Mouse (Mus musculus) hindbrain, embryonic 13.5 days (tissue): ENCODE results near the gene Ruvbl1. TPM values are rescaled to one million over a fixed set of nuclear protein-coding genes. Genes with fewer than 3 reads are reported as not detected.

ENCODE experiments used
- ATAC-seq: fragments of 200-750 bp; cut with Nextera tagmentation; 2 replicates; pipeline ENCODE4 v1.8.0; 2017; ENCODE audit warnings: moderate TSS enrichment; ENCODE audit not compliant: low FRiP score
- H3K27ac ChIP-seq: fragments of 300-500 bp; sonication (generic); 2 replicates; pipeline ENCODE4 v1.5.1; 2015; ENCODE audit warnings: inconsistent platforms, mild to moderate bottlenecking, moderate library complexity
- H3K27me3 ChIP-seq: fragments of 300-500 bp; sonication (generic); 2 replicates; pipeline ENCODE4 v1.6.1; 2015; ENCODE audit warnings: mild to moderate bottlenecking, inconsistent platforms
- H3K36me3 ChIP-seq: fragments of 300-500 bp; sonication (generic); 2 replicates; pipeline ENCODE4 v1.6.1; 2015; ENCODE audit warnings: mild to moderate bottlenecking, inconsistent platforms
- H3K4me1 ChIP-seq: fragments of 300-500 bp; sonication (generic); replicated peaks from 2 replicates; pipeline ENCODE4 v1.6.1; 2015; ENCODE audit warnings: inconsistent platforms
- H3K4me2 ChIP-seq: fragments of 300-500 bp; sonication (generic); 2 replicates; pipeline ENCODE4 v1.6.1; 2015; ENCODE audit warnings: inconsistent platforms, mild to moderate bottlenecking, moderate library complexity
- H3K4me3 ChIP-seq: fragments of 300-500 bp; sonication (generic); 2 replicates; pipeline ENCODE4 v1.5.1; 2015; ENCODE audit warnings: mild to moderate bottlenecking, inconsistent platforms
- H3K9ac ChIP-seq: fragments of 300-500 bp; sonication (generic); 2 replicates; pipeline ENCODE4 v1.6.1; 2015; ENCODE audit warnings: mild to moderate bottlenecking, inconsistent platforms
- H3K9me3 ChIP-seq: fragments of 300-500 bp; sonication (generic); 2 replicates; pipeline ENCODE4 v1.6.1; 2016; ENCODE audit warnings: inconsistent platforms
- WGBS: fragments of 180-500 bp; shearing (Covaris S2); methylation state at CpG from one replicate; pipeline ENCODE4 v1.1.7; 2015; 5-methylcytosine and 5-hydroxymethylcytosine counted together
- polyA plus RNA-seq: library from polyadenylated mRNA; unstranded; fragments of >200 nt; fragmentation: Nextera tagmentation; extraction: Ambion mirVana; gene quantifications from 2 replicates; pipeline ENCODE4 v1.2.1, GENCODE M21; 2015

The Ruvbl1 gene
- polyA plus RNA-seq, 1 experiment from 2014 or later = 95.4 TPM

- ATAC-seq = no peak
- H3K4me3 ChIP-seq = no peak overlapping the region
- H3K4me2 ChIP-seq = no peak overlapping the region
- H3K4me1 ChIP-seq = peaks cover 9% of the 10 kb centered on the region
- no peak overlapping the region for H3K27ac ChIP-seq
- no peaks in the 10 kb centered on the region for H3K36me3 ChIP-seq
- no peak overlapping the region for H3K9ac ChIP-seq
- no peaks in the 10 kb centered on the region for H3K9me3 ChIP-seq
- H3K27me3 ChIP-seq = no peaks in the 10 kb centered on the region
- WGBS = 93% methylated on average over 3 of the region's 3 CpGs
These were observed 58.2 kb downstream of the Ruvbl1 start for GRCm38 (mm10) chr6:88523451-88523850.

- ATAC-seq = no peak
These were observed 58.8 kb downstream of the Ruvbl1 start for GRCm38 (mm10) chr6:88524056-88524455.

GRCm38 (mm10) chr6:88530306-88530705 is 65.1 kb downstream of the Ruvbl1 start:
- no peak for ATAC-seq
- no peak overlapping the region for H3K27ac ChIP-seq
- H3K4me1 ChIP-seq = no peaks in the 10 kb centered on the region; the same call in 1 of the 2 replicates
- H3K4me2 ChIP-seq = no peak overlapping the region
- no peaks in the 10 kb centered on the region for H3K9me3 ChIP-seq
- H3K36me3 ChIP-seq = no peaks in the 10 kb centered on the region
- no peaks in the 10 kb centered on the region for H3K27me3 ChIP-seq
- no peak overlapping the region for H3K4me3 ChIP-seq
- H3K9ac ChIP-seq = no peak overlapping the region

More at GRCm38 (mm10) chr6:88524056-88524455, 58.8 kb downstream of the Ruvbl1 start:
- no peaks in the 10 kb centered on the region for H3K27me3 ChIP-seq
- no peak overlapping the region for H3K4me2 ChIP-seq
- no peaks in the 10 kb centered on the region for H3K9me3 ChIP-seq
- WGBS = 88% methylated on average over 4 of the region's 4 CpGs
- no peak overlapping the region for H3K27ac ChIP-seq
- H3K4me3 ChIP-seq = no peak overlapping the region
- peaks cover 9% of the 10 kb centered on the region for H3K4me1 ChIP-seq
- H3K36me3 ChIP-seq = no peaks in the 10 kb centered on the region
- H3K9ac ChIP-seq = no peak overlapping the region

DNA sequence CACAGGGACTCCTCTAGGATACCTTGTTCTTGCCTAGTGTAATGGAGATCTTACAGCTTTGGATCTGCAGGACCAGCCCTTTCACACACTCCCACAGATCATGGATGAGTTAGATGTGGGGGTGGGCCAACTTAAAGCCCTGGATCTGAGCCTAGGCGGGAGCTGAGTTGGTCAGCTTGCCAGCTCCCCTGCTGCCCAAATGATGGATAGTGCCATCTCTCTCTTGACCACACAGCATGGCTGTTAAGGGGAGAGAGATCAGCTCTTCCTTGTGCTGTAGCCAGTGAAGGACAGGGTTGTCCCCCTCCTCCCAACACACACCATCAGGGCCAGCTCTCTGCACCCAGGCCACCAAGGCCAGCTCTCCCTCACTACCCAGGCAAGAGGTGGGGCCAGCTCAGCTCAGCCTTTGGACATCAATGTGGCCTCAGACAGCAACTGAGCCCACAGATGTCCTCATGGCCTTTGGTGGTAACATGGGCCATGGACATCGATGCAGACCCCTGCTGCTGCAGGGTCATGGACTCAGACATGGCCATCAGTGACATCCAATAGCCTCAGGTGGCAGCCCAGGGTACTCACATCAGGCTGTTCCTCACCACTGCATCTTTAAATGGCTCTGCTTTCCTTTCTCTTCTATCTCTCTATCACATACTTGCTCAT is 75.0 kb downstream of the Ruvbl1 start:
- Histone ChIP-seq H3K27ac (no peak overlapping the region), H3K9ac (no peak overlapping the region), H3K4me1 (peaks cover 3% of the 10 kb centered on the region), H3K9me3 (no peaks in the 10 kb centered on the region), H3K27me3 (no peaks in the 10 kb centered on the region), H3K4me2 (no peak overlapping the region), H3K4me3 (no peak overlapping the region), H3K36me3 (no peaks in the 10 kb centered on the region)
- no peak for ATAC-seq
- WGBS = 73% methylated on average over 2 of the region's 2 CpGs

GRCm38 (mm10) chr6:88544241-88544640 is 79.0 kb downstream of the Ruvbl1 start:
- Histone ChIP-seq H3K4me3 (no peak overlapping the region), H3K9me3 (no peaks in the 10 kb centered on the region), H3K4me2 (no peak overlapping the region), H3K36me3 (no peaks in the 10 kb centered on the region), H3K27me3 (peaks cover 20% of the 10 kb centered on the region), H3K4me1 (peaks cover 7% of the 10 kb centered on the region), H3K27ac (peak overlapping the region; percentile 49; the same call in 1 of the 2 replicates), H3K9ac (no peak overlapping the region)
- 89% methylated on average over 3 of the region's 3 CpGs for WGBS
- ATAC-seq = no peak

- Histone ChIP-seq H3K36me3 (no peaks in the 10 kb centered on the region), H3K4me3 (no peak overlapping the region), H3K4me2 (no peak overlapping the region; the same call in 1 of the 2 replicates), H3K27me3 (peaks cover 20% of the 10 kb centered on the region), H3K9ac (peak overlapping the region; percentile 55; the same call in 1 of the 2 replicates), H3K27ac (peak overlapping the region; percentile 79), H3K9me3 (no peaks in the 10 kb centered on the region), H3K4me1 (peaks cover 7% of the 10 kb centered on the region)
- WGBS = 29% methylated on average over 11 of the region's 11 CpGs
- ATAC-seq = no peak
These were observed 79.6 kb downstream of the Ruvbl1 start for GRCm38 (mm10) chr6:88544644-88545396.

DNA sequence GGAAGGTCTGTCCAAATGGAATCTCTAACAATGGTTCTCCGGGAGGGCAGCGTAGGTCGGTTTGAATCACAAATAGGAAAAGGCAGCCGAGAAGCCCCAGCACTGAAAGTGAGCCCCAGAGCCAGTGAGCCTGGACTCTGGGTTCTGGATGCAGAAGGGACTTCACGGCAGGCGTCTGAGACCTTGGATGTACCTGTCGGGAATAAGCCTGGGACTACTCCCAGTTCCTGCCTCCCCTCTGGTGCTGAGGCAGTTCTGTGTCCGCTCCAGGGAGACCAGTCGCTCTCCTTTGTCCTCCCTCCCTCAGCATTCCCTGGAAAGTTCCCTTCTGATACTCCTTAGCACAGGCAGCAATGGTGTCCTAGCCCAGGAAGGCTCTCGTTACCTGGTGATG is 80.2 kb downstream of the Ruvbl1 start:
- Histone ChIP-seq H3K27ac (peak overlapping the region; percentile 79), H3K4me3 (no peak overlapping the region), H3K27me3 (peaks cover 20% of the 10 kb centered on the region), H3K36me3 (no peaks in the 10 kb centered on the region), H3K4me2 (no peak overlapping the region; the same call in 1 of the 2 replicates), H3K9ac (peak overlapping the region; percentile 55; the same call in 1 of the 2 replicates), H3K4me1 (peaks cover 7% of the 10 kb centered on the region), H3K9me3 (no peaks in the 10 kb centered on the region)
- WGBS = 15% methylated on average over 10 of the region's 10 CpGs
- no peak for ATAC-seq

Other genes starting within 250 kb of the Ruvbl1 start
- gene Dnajb8, start 243.1 kb upstream of the Ruvbl1 start, polyA plus RNA-seq = not detected in 2 replicates
- gene Eefsec, start 18.9 kb upstream of the Ruvbl1 start, polyA plus RNA-seq = 25.2 and 27.4 TPM in 2 replicates
- 162 TPM in 2 replicates for gene Sec61a1, start 53.5 kb downstream of the Ruvbl1 start, polyA plus RNA-seq
- gene Kbtbd12, start 172.5 kb downstream of the Ruvbl1 start, polyA plus RNA-seq = 0.14 and 0.26 TPM in 2 replicates